Mouse (Mus musculus): Measurements from ENCODE around the gene Fgd1.
A peak's percentile ranks its signal among the peaks of the same experiment; 100 is the strongest.

- TF ChIP-seq CTCF (IDR thresholded peaks at IDR 0.05; ENCODE audit: extremely low read depth, insufficient read depth, low read length) (peak; percentile 33), POLR2A (IDR thresholded peaks at IDR 0.05; ENCODE audit: extremely low read depth, insufficient read depth, low read length) (no peak)
Observed at GRCm38 (mm10) chrX:151117432-151117831, 71.5 kb downstream of the Fgd1 start.

All from cortical plate, adult 2 months (tissue).